Comparison of ENCODE assay signal across 8 mouse cellular contexts in genomic region chr4:155163320-155163651, GRCm38 (mm10). TPM values are rescaled to one million over a fixed set of nuclear protein-coding genes. Genes with fewer than 3 reads are reported as not detected.
DNase-seq lines count a peak whose midpoint lies in the region; ATAC-seq and TF ChIP-seq lines count a peak whose summit lies in the region.

No protein-coding gene starts in this region.

- peaks cover 33% of the 10 kb centered on the region for H3K4me1 ChIP-seq in kidney, postnatal 0 days (replicated peaks; ENCODE audit: insufficient read depth, low read length)
- H3K4me1 ChIP-seq in ES-Bruce4 (ENCODE audit: control insufficient read depth, insufficient read depth, low read length), result peaks cover 16% of the 10 kb centered on the region
- peaks cover 18% of the 10 kb centered on the region for H3K4me1 ChIP-seq in cortical plate, adult 2 months (ENCODE audit: control insufficient read depth, insufficient read depth, low read length)
- H3K4me1 ChIP-seq in liver, embryonic 16.5 days (ENCODE audit: control insufficient read depth, low read depth, low read length), result peaks cover 28% of the 10 kb centered on the region

- TF ChIP-seq EP300 in ES-Bruce4 (IDR thresholded peaks at IDR 0.05; ENCODE audit: insufficient read depth, low read depth, low read length), result peak; percentile 100

- H3K4me3 ChIP-seq in kidney, postnatal 0 days (replicated peaks; ENCODE audit: low read depth, low read length), result no peak overlapping the region
- no peak overlapping the region for H3K4me3 ChIP-seq in ES-Bruce4 (ENCODE audit: low read depth, low read length)
- no peak overlapping the region for H3K4me3 ChIP-seq in cortical plate, adult 2 months (ENCODE audit: insufficient read depth, low read length)
- H3K4me3 ChIP-seq in liver, embryonic 16.5 days (ENCODE audit: low read depth, low read length), result no peak overlapping the region
- no peak overlapping the region for H3K4me3 ChIP-seq in left cerebral cortex, adult 2 months

- 0 out of 2 replicates have a peak overlapping the region, but pooled peaks have one; percentile 14 for H3K9ac ChIP-seq in kidney, postnatal 0 days (ENCODE audit: low read depth, low read length)
- no peak overlapping the region for H3K9ac ChIP-seq in ES-Bruce4 (ENCODE audit: low read depth, poor library complexity, severe bottlenecking)
- H3K9ac ChIP-seq in liver, embryonic 16.5 days (ENCODE audit: low read depth, low read length), result no peak overlapping the region

- 39% methylated on average over 4 of the region's 4 CpGs for WGBS in kidney, postnatal 0 days
- 23% methylated on average over 4 of the region's 4 CpGs for WGBS in liver, embryonic 16.5 days (ENCODE audit: insufficient replicate concordance)

- H3K27me3 ChIP-seq in kidney, postnatal 0 days (ENCODE audit: insufficient read depth, low read length), result no peaks in the 10 kb centered on the region
- no peaks in the 10 kb centered on the region for H3K27me3 ChIP-seq in ES-Bruce4 (ENCODE audit: control insufficient read depth, insufficient read depth, low read length, poor library complexity, severe bottlenecking)
- no peaks in the 10 kb centered on the region for H3K27me3 ChIP-seq in liver, embryonic 16.5 days (ENCODE audit: control insufficient read depth, insufficient read depth, low read depth, low read length)

- TF ChIP-seq POLR2A in ES-Bruce4 (IDR thresholded peaks at IDR 0.05; ENCODE audit: insufficient read depth, low read length), result no peak
- TF ChIP-seq POLR2A in cortical plate, adult 2 months (IDR thresholded peaks at IDR 0.05; ENCODE audit: extremely low read depth, insufficient read depth, low read length), result no peak

- peak; percentile 38; the same call in 1 of the 2 replicates for ATAC-seq in kidney, postnatal 0 days (replicated peaks; ENCODE audit: low FRiP score, low read depth)
- peak; percentile 57 for ATAC-seq in liver, embryonic 16.5 days (ENCODE audit: low read depth)

- peaks cover 14% of the 10 kb centered on the region for H3K36me3 ChIP-seq in kidney, postnatal 0 days (ENCODE audit: insufficient read depth, low read length)
- peaks cover 4% of the 10 kb centered on the region; the same call in 1 of the 2 replicates for H3K36me3 ChIP-seq in ES-Bruce4 (ENCODE audit: control insufficient read depth, insufficient read depth, low read length, poor library complexity, severe bottlenecking)
- H3K36me3 ChIP-seq in liver, embryonic 16.5 days (ENCODE audit: control insufficient read depth, insufficient read depth), result no peaks in the 10 kb centered on the region; the same call in 1 of the 2 replicates

- no peak overlapping the region for H3K4me2 ChIP-seq in kidney, postnatal 0 days (ENCODE audit: low read length)
- peak overlapping the region; percentile 4; the same call in 1 of the 2 replicates for H3K4me2 ChIP-seq in liver, embryonic 16.5 days (ENCODE audit: low read depth, low read length)

- no peak for DNase-seq in kidney, postnatal 0 days (ENCODE audit: low spot score)
- no peak for DNase-seq in kidney, postnatal 14 days
- no peak for DNase-seq in T-cell, adult 2 months (ENCODE audit: low spot score)
- DNase-seq in MN1 (ENCODE audit: low spot score), result no peak
- DNase-seq in left cerebral cortex, adult 2 months (ENCODE audit: extremely low spot score in 1 of 2, low spot score in 2 of 2), result no peak

- H3K9me3 ChIP-seq in kidney, postnatal 0 days (replicated peaks; ENCODE audit: low read length), result no peaks in the 10 kb centered on the region
- no peaks in the 10 kb centered on the region for H3K9me3 ChIP-seq in ES-Bruce4 (replicated peaks; ENCODE audit: control insufficient read depth, insufficient read depth, low read length, poor library complexity, severe bottlenecking)
- no peaks in the 10 kb centered on the region for H3K9me3 ChIP-seq in liver, embryonic 16.5 days (replicated peaks; ENCODE audit: control insufficient read depth, low read length)

- intact Hi-C loops in left cerebral cortex, adult 2 months (cut with DNase I), result no loop called here

- no peak for TF ChIP-seq CTCF in kidney, postnatal 0 days (IDR thresholded peaks at IDR 0.05; ENCODE audit: low read depth)
- no peak for TF ChIP-seq CTCF in ES-Bruce4 (IDR thresholded peaks at IDR 0.05; ENCODE audit: low read depth, low read length)
- TF ChIP-seq CTCF in cortical plate, adult 2 months (IDR thresholded peaks at IDR 0.05; ENCODE audit: extremely low read depth, insufficient read depth, low read length), result no peak
- no peak for TF ChIP-seq CTCF in left cerebral cortex, adult 2 months (IDR thresholded peaks at IDR 0.05)

- peak overlapping the region; percentile 64; the same call in 1 of the 2 replicates for H3K27ac ChIP-seq in kidney, postnatal 0 days
- peak overlapping the region; percentile 92 for H3K27ac ChIP-seq in ES-Bruce4 (ENCODE audit: insufficient read depth, low read length)
- H3K27ac ChIP-seq in cortical plate, adult 2 months (ENCODE audit: insufficient read depth, low read length), result 0 out of 2 replicates have a peak overlapping the region, but pooled peaks have one; percentile 22
- peak overlapping the region; percentile 27 for H3K27ac ChIP-seq in liver, embryonic 16.5 days (ENCODE audit: low read length)
- H3K27ac ChIP-seq in left cerebral cortex, adult 2 months, result no peak overlapping the region

RNA-seq across cellular contexts. Expression of gene Ski, which starts 59.1 kb away (rescaled TPM):
- polyA plus RNA-seq in kidney, postnatal 0 days (2015; fragmentation: Nextera tagmentation; extraction: Ambion mirVana), result 15.5 TPM in 2 replicates
- 63.5 and 67.2 TPM in 2 replicates for polyA plus RNA-seq in ES-Bruce4 (2011; ENCODE audit: insufficient read depth, insufficient read length, low read depth, missing spikeins)
- polyA plus RNA-seq in cortical plate, adult 2 months (2012; rRNA removed), result 69.0 and 70.3 TPM in 2 replicates
- 2.4 and 2.5 TPM in 2 replicates for polyA plus RNA-seq in liver, embryonic 16.5 days (2015; fragmentation: Nextera tagmentation; extraction: Ambion mirVana)
- total RNA-seq in left cerebral cortex, adult 2 months (2021), result 100 to 1,000 TPM; 113 to 119 TPM
